Mouse (Mus musculus): ENCODE data around the gene Cnnm3. TPM values are rescaled to one million over a fixed set of nuclear protein-coding genes. Genes with fewer than 3 reads are reported as not detected.

The Cnnm3 gene
- polyA plus RNA-seq, 1 experiment from 2014 or later: 5.0 TPM

DNA sequence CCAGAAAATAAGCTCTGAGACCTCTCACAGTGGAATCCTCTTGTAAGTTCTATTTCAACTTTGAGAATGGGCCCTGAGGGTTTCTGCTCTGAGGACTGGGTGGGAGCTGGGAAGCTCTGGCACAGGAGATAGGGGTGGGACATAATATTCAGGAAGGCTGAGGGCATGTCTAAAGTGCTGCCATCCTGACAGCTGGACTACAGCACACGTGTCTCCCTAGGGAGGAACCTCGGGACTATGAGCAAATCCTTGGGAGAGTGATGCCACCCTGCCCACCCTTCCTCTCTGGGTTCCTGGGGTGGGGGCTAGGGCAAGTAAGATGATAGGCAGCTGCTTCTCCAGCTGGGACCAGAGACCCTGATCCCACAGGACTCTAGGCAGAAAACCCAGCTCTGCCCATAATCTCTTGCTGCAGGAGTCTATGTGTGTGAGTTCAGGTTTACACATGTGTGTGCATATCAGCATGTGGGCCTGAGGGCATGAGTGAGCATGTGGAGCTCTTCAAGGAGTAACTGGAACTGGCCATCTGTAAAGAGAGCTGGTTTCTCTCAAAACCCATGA is 60.6 kb downstream of the Cnnm3 start:
- peaks cover 3% of the 10 kb centered on the region; the same call in 1 of the 2 replicates for H3K4me1 ChIP-seq (ENCODE audit: control insufficient read depth, insufficient read depth, low read depth, low read length)
- no peaks in the 10 kb centered on the region for H3K9me3 ChIP-seq (ENCODE audit: control insufficient read depth, low read length)
- 0 out of 2 replicates have a peak, but pooled peaks have one; percentile 19 for ATAC-seq
- H3K4me3 ChIP-seq (ENCODE audit: low read length): no peak overlapping the region
- H3K27ac ChIP-seq (ENCODE audit: low read depth, low read length): no peak overlapping the region
- H3K27me3 ChIP-seq (replicated peaks; ENCODE audit: control insufficient read depth, insufficient read depth, low read length): no peaks in the 10 kb centered on the region
- H3K4me2 ChIP-seq (ENCODE audit: low read length): no peak overlapping the region
- no peaks in the 10 kb centered on the region for H3K36me3 ChIP-seq (ENCODE audit: control insufficient read depth, insufficient read depth, low read length)
- 60% methylated on average over 2 of the region's 2 CpGs for whole genome bisulfite sequencing
- no peak overlapping the region for H3K9ac ChIP-seq (ENCODE audit: low read depth, low read length)

DNA sequence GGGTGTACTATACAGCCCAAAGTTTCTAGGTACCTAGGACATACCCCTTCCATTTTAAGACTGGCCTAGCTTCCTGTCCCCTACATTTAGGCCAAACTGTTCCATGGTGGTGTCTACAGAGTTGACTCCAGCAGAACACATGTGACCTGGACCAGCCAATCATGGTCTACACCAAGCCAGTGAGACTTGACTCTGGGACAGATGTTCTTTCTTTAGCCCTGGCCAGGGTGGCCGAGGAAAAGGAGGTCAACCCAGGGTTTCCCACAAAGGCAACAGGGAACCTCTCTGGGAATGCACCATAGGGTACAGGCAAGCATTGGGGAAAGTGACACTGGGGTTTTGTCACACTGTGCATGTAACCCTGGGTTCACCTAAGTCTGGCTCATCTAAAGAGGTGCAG is 61.0 kb downstream of the Cnnm3 start:
- 64% methylated on average over 1 of the region's 1 CpGs for WGBS
- H3K27ac ChIP-seq (ENCODE audit: low read depth, low read length): no peak overlapping the region
- no peak for ATAC-seq

DNA sequence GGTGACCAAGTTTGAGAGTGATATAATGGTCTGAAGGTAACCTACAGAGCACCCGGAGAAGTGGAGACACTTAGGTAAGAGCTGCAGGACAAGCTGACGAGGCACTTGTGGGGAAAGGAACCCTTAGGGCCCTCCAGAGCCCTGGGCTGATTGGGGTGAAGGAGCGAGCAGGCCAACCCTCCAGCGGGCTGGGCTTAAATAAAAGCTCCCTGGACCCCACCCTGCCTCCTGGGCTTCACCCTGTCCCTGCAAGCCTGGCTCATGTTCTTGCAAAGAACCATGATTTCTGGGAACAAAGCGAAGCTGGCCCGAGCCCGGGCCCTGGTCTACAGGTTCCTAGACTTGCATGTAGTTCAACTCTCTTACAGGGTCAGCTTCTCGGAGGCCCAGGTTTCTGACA is 61.9 kb downstream of the Cnnm3 start:
- Histone ChIP-seq H3K9ac (ENCODE audit: low read depth, low read length) (no peak overlapping the region), H3K36me3 (ENCODE audit: control insufficient read depth, insufficient read depth, low read length) (no peaks in the 10 kb centered on the region), H3K9me3 (ENCODE audit: control insufficient read depth, low read length) (no peaks in the 10 kb centered on the region), H3K4me1 (ENCODE audit: control insufficient read depth, insufficient read depth, low read depth, low read length) (peaks cover 3% of the 10 kb centered on the region; the same call in 1 of the 2 replicates), H3K27ac (ENCODE audit: low read depth, low read length) (no peak overlapping the region), H3K4me2 (ENCODE audit: low read length) (no peak overlapping the region), H3K4me3 (ENCODE audit: low read length) (no peak overlapping the region), H3K27me3 (replicated peaks; ENCODE audit: control insufficient read depth, insufficient read depth, low read length) (no peaks in the 10 kb centered on the region)
- 86% methylated on average over 8 of the region's 8 CpGs for WGBS
- ATAC-seq: no peak

More for the DNA sequence above, 61.0 kb downstream of the Cnnm3 start:
- Histone ChIP-seq H3K4me3 (ENCODE audit: low read length) (no peak overlapping the region), H3K4me2 (ENCODE audit: low read length) (no peak overlapping the region), H3K9ac (ENCODE audit: low read depth, low read length) (no peak overlapping the region), H3K4me1 (ENCODE audit: control insufficient read depth, insufficient read depth, low read depth, low read length) (peaks cover 3% of the 10 kb centered on the region; the same call in 1 of the 2 replicates), H3K9me3 (ENCODE audit: control insufficient read depth, low read length) (no peaks in the 10 kb centered on the region), H3K36me3 (ENCODE audit: control insufficient read depth, insufficient read depth, low read length) (no peaks in the 10 kb centered on the region), H3K27me3 (replicated peaks; ENCODE audit: control insufficient read depth, insufficient read depth, low read length) (no peaks in the 10 kb centered on the region)

DNA sequence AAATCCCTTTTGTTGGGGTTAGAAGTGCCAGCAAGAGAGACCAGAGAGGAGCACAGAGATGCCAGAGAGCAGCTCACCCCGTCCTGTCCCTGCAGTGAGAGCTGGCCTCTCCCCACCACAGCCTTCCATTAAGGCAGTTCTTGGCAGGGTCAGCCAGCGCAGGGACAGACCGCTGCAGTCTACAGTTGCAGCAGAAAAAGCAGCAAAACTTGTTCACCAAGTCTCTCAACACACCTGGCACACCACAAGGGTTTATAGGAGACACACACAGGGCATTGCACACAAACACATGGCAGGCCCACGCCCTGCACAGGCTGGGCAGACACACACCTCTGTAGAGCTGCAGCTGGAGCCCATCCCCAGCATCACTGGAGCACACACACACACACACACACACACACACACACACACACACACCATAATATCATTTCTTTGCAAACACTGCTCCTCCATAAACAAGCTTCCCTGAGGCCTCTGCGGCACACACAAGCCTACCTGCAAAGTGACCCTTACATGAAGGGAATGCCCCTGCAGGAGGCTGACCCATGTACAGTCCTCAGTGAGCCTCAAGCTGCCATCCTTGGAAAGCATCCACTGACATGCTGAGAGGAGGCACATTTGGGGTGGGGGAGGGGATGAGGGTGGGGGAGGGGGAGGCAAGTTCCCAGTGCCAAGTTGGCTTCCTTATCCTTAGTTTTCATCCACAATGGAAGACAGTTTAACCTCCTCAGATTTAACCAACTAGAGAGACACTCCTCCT is 62.7 kb downstream of the Cnnm3 start:
- Histone ChIP-seq H3K9me3 (ENCODE audit: control insufficient read depth, low read length) (no peaks in the 10 kb centered on the region), H3K4me2 (ENCODE audit: low read length) (no peak overlapping the region), H3K4me1 (ENCODE audit: control insufficient read depth, insufficient read depth, low read depth, low read length) (peaks cover 3% of the 10 kb centered on the region; the same call in 1 of the 2 replicates), H3K36me3 (ENCODE audit: control insufficient read depth, insufficient read depth, low read length) (no peaks in the 10 kb centered on the region), H3K27me3 (replicated peaks; ENCODE audit: control insufficient read depth, insufficient read depth, low read length) (no peaks in the 10 kb centered on the region), H3K9ac (ENCODE audit: low read depth, low read length) (no peak overlapping the region; the same call in 1 of the 2 replicates), H3K27ac (ENCODE audit: low read depth, low read length) (no peak overlapping the region), H3K4me3 (ENCODE audit: low read length) (no peak overlapping the region)
- 74% methylated on average over 5 of the region's 5 CpGs for WGBS
- ATAC-seq: no peak

DNA sequence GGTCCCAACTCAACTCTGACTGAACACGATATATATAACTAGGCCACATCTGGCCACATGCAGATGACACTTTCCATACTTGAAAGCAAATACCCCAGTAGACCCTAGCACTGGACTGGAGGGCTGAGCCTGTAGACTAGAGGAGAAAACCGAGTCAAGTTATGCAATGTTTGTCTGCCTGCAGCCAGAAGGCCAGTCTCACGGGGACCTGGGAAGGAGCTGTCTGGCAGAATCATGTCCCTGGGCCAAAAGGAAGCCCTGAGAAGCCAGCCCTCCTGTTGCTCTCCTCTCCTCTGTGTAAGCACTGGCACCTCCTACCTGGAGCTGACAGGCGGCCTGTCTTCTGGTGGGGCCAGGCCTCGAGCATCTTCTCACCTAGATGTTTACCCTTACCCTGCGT is 63.7 kb downstream of the Cnnm3 start:
- Histone ChIP-seq H3K27me3 (replicated peaks; ENCODE audit: control insufficient read depth, insufficient read depth, low read length) (no peaks in the 10 kb centered on the region), H3K9ac (ENCODE audit: low read depth, low read length) (no peak overlapping the region), H3K4me2 (ENCODE audit: low read length) (no peak overlapping the region), H3K9me3 (ENCODE audit: control insufficient read depth, low read length) (no peaks in the 10 kb centered on the region), H3K4me1 (ENCODE audit: control insufficient read depth, insufficient read depth, low read depth, low read length) (peaks cover 10% of the 10 kb centered on the region), H3K36me3 (ENCODE audit: control insufficient read depth, insufficient read depth, low read length) (no peaks in the 10 kb centered on the region), H3K27ac (ENCODE audit: low read depth, low read length) (no peak overlapping the region), H3K4me3 (ENCODE audit: low read length) (no peak overlapping the region)
- ATAC-seq: no peak
- WGBS: 69% methylated on average over 6 of the region's 6 CpGs

DNA sequence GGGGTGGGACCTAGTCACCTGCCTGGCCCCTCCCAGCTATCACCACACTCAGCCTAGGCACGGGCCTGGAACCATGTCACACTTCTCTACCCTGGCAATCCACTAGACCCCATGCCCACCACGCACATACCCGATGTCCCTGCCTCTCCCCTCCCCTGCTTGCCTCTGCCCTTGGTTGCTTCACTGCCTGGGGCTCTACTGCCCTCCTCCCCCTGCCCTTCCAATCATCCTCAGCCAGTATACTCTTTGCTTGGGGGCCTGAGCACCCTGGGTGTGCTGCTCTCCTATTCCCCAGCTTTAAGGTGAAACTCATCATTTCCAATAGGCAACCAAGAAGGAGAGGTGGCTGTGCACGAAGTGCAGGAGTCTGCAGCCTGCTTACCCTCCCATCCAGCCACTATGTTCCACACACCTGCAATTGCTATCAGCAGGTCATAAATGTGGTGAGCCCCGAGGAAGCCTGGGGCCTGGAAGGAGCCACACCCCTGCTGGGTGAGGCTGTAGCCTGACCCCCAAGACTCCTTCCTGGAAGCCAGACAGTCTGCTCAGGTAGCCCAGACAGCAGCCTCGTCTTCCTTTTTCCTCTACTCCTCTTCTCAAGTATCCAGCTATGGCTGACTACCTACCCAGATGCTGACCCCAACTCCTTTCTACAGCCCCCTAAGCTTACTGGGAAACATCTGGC is 65.5 kb downstream of the Cnnm3 start:
- Histone ChIP-seq H3K36me3 (ENCODE audit: control insufficient read depth, insufficient read depth, low read length) (no peaks in the 10 kb centered on the region), H3K4me2 (ENCODE audit: low read length) (no peak overlapping the region), H3K4me3 (ENCODE audit: low read length) (no peak overlapping the region), H3K27ac (ENCODE audit: low read depth, low read length) (no peak overlapping the region), H3K27me3 (replicated peaks; ENCODE audit: control insufficient read depth, insufficient read depth, low read length) (no peaks in the 10 kb centered on the region), H3K4me1 (ENCODE audit: control insufficient read depth, insufficient read depth, low read depth, low read length) (peaks cover 19% of the 10 kb centered on the region), H3K9ac (ENCODE audit: low read depth, low read length) (no peak overlapping the region), H3K9me3 (ENCODE audit: control insufficient read depth, low read length) (no peaks in the 10 kb centered on the region)
- 70% methylated on average over 6 of the region's 6 CpGs for WGBS
- no peak for ATAC-seq

Small RNAs within 50 kb of the gene (microRNA-seq; reads per million reads assigned to microRNA genes)
- not detected for gene Gm47280

Other genes starting within 250 kb of the Cnnm3 start
- gene Neurl3, start 237.2 kb upstream of the Cnnm3 start, polyA plus RNA-seq (2015; fragmentation: Nextera tagmentation; extraction: Ambion mirVana): 1.4 and 2.0 TPM in 2 replicates
- 6.7 and 7.1 TPM in 2 replicates for gene Arid5a, start 204.1 kb upstream of the Cnnm3 start, polyA plus RNA-seq (2015; fragmentation: Nextera tagmentation; extraction: Ambion mirVana)
- gene Kansl3, start 142.7 kb upstream of the Cnnm3 start, polyA plus RNA-seq (2015; fragmentation: Nextera tagmentation; extraction: Ambion mirVana): 33.0 and 40.6 TPM in 2 replicates
- 1.9 and 3.2 TPM in 2 replicates for gene Fer1l5, start 139.6 kb upstream of the Cnnm3 start, polyA plus RNA-seq (2015; fragmentation: Nextera tagmentation; extraction: Ambion mirVana)
- gene Lman2l, start 66.6 kb upstream of the Cnnm3 start, polyA plus RNA-seq (2015; fragmentation: Nextera tagmentation; extraction: Ambion mirVana): 62.9 and 67.6 TPM in 2 replicates
- gene Cnnm4, start 40.2 kb upstream of the Cnnm3 start, polyA plus RNA-seq (2015; fragmentation: Nextera tagmentation; extraction: Ambion mirVana): 11.4 and 12.8 TPM in 2 replicates
- 12.2 and 19.8 TPM in 2 replicates for gene Ankrd23, start 25.0 kb downstream of the Cnnm3 start, polyA plus RNA-seq (2015; fragmentation: Nextera tagmentation; extraction: Ambion mirVana)
- 0.30 and 0.57 TPM in 2 replicates for gene Gm42417, start 27.6 kb downstream of the Cnnm3 start, polyA plus RNA-seq (2015; fragmentation: Nextera tagmentation; extraction: Ambion mirVana)
- gene Ankrd39, start 35.6 kb downstream of the Cnnm3 start, polyA plus RNA-seq (2015; fragmentation: Nextera tagmentation; extraction: Ambion mirVana): 31.0 and 33.8 TPM in 2 replicates
- gene Sema4c, start 46.5 kb downstream of the Cnnm3 start, polyA plus RNA-seq (2015; fragmentation: Nextera tagmentation; extraction: Ambion mirVana): 19.1 and 21.2 TPM in 2 replicates
- 0.28 and 0.76 TPM in 2 replicates for gene Fam178b, start 171.3 kb downstream of the Cnnm3 start, polyA plus RNA-seq (2015; fragmentation: Nextera tagmentation; extraction: Ambion mirVana)
- gene Cox5b, start 179.6 kb downstream of the Cnnm3 start, polyA plus RNA-seq (2015; fragmentation: Nextera tagmentation; extraction: Ambion mirVana): 711 and 823 TPM in 2 replicates
- 0.14 and 0.98 TPM in 2 replicates for gene 4933424G06Rik, start 198.3 kb downstream of the Cnnm3 start, polyA plus RNA-seq (2015; fragmentation: Nextera tagmentation; extraction: Ambion mirVana)
- gene Actr1b, start 202.6 kb downstream of the Cnnm3 start, polyA plus RNA-seq (2015; fragmentation: Nextera tagmentation; extraction: Ambion mirVana): 116 and 117 TPM in 2 replicates
- gene Zap70, start 249.9 kb downstream of the Cnnm3 start, polyA plus RNA-seq (2015; fragmentation: Nextera tagmentation; extraction: Ambion mirVana): 2.4 TPM in 2 replicates

Data from hindbrain, embryonic 16.5 days (tissue).